Mouse (Mus musculus): ENCODE measurements at regions not wholly inside any gene's neighbourhood (a gene's known extent, or its start where the extent isn't known, plus 50 kb on each side); places are given as distances from the start of the nearest gene placed in this dataset.

- peak overlapping the region; percentile 4 for H3K4me3 ChIP-seq (ENCODE audit: low read depth, low read length)
- H3K9ac ChIP-seq (replicated peaks; ENCODE audit: low read depth, low read length): no peak overlapping the region
- no peak for DNase-seq (ENCODE audit: low spot score)
- WGBS: 17% methylated on average over 22 of the region's 22 CpGs
- no peaks in the 10 kb centered on the region for H3K36me3 ChIP-seq (replicated peaks; ENCODE audit: control insufficient read depth, insufficient read depth, low read length)
- peak overlapping the region; percentile 28 for H3K4me2 ChIP-seq (ENCODE audit: low read depth, low read length)
- H3K4me1 ChIP-seq (ENCODE audit: control insufficient read depth, insufficient read depth): no peaks in the 10 kb centered on the region
- no peak overlapping the region for H3K27ac ChIP-seq (ENCODE audit: low read depth)
- H3K9me3 ChIP-seq (replicated peaks; ENCODE audit: control insufficient read depth, low read length): no peaks in the 10 kb centered on the region
- H3K27me3 ChIP-seq (ENCODE audit: control insufficient read depth, insufficient read depth, low read length): peaks cover 12% of the 10 kb centered on the region
- ATAC-seq (ENCODE audit: insufficient read depth, low read depth): no peak
- no peak for TF ChIP-seq CTCF (IDR thresholded peaks at IDR 0.05; ENCODE audit: low read depth)
- TF ChIP-seq EP300 (IDR thresholded peaks at IDR 0.05; ENCODE audit: low read depth): no peak
Measured at GRCm38 (mm10) chr8:12162921-12163705, 115.5 kb upstream of the A230072I06Rik start.

- WGBS: 75% methylated on average over 23 of the region's 23 CpGs
- H3K27ac ChIP-seq (ENCODE audit: low read depth): no peak overlapping the region
Measured at GRCm38 (mm10) chr8:12165487-12166152, 113.0 kb upstream of the A230072I06Rik start.

GRCm38 (mm10) chr8:12171788-12172187 is 106.8 kb upstream of the A230072I06Rik start:
- Histone ChIP-seq H3K4me3 (ENCODE audit: low read depth, low read length) (no peak overlapping the region), H3K36me3 (replicated peaks; ENCODE audit: control insufficient read depth, insufficient read depth, low read length) (no peaks in the 10 kb centered on the region), H3K27me3 (ENCODE audit: control insufficient read depth, insufficient read depth, low read length) (peaks cover 20% of the 10 kb centered on the region; the same call in 1 of the 2 replicates), H3K9ac (replicated peaks; ENCODE audit: low read depth, low read length) (no peak overlapping the region), H3K27ac (ENCODE audit: low read depth) (no peak overlapping the region), H3K4me2 (ENCODE audit: low read depth, low read length) (no peak overlapping the region), H3K4me1 (ENCODE audit: control insufficient read depth, insufficient read depth) (no peaks in the 10 kb centered on the region), H3K9me3 (replicated peaks; ENCODE audit: control insufficient read depth, low read length) (no peaks in the 10 kb centered on the region)
- TF ChIP-seq EP300 (IDR thresholded peaks at IDR 0.05; ENCODE audit: low read depth): no peak
- no peak for TF ChIP-seq CTCF (IDR thresholded peaks at IDR 0.05; ENCODE audit: low read depth)
- no peak for DNase-seq (ENCODE audit: low spot score)
- ATAC-seq (ENCODE audit: insufficient read depth, low read depth): no peak
- WGBS: 69% methylated on average over 12 of the region's 12 CpGs

More at GRCm38 (mm10) chr8:12165487-12166152, 113.0 kb upstream of the A230072I06Rik start:
- ATAC-seq (ENCODE audit: insufficient read depth, low read depth) (no peak), DNase-seq (ENCODE audit: low spot score) (no peak)
- Histone ChIP-seq H3K36me3 (replicated peaks; ENCODE audit: control insufficient read depth, insufficient read depth, low read length) (no peaks in the 10 kb centered on the region), H3K9ac (replicated peaks; ENCODE audit: low read depth, low read length) (no peak overlapping the region), H3K9me3 (replicated peaks; ENCODE audit: control insufficient read depth, low read length) (no peaks in the 10 kb centered on the region), H3K4me2 (ENCODE audit: low read depth, low read length) (no peak overlapping the region), H3K4me3 (ENCODE audit: low read depth, low read length) (no peak overlapping the region), H3K4me1 (ENCODE audit: control insufficient read depth, insufficient read depth) (no peaks in the 10 kb centered on the region), H3K27me3 (ENCODE audit: control insufficient read depth, insufficient read depth, low read length) (peaks cover 15% of the 10 kb centered on the region)
- no peak for TF ChIP-seq EP300 (IDR thresholded peaks at IDR 0.05; ENCODE audit: low read depth)
- no peak for TF ChIP-seq CTCF (IDR thresholded peaks at IDR 0.05; ENCODE audit: low read depth)

- Histone ChIP-seq H3K36me3 (replicated peaks; ENCODE audit: control insufficient read depth, insufficient read depth, low read length) (no peaks in the 10 kb centered on the region), H3K4me2 (ENCODE audit: low read depth, low read length) (no peak overlapping the region), H3K27me3 (ENCODE audit: control insufficient read depth, insufficient read depth, low read length) (peaks cover 17% of the 10 kb centered on the region; the same call in 1 of the 2 replicates), H3K9me3 (replicated peaks; ENCODE audit: control insufficient read depth, low read length) (no peaks in the 10 kb centered on the region), H3K9ac (replicated peaks; ENCODE audit: low read depth, low read length) (no peak overlapping the region), H3K27ac (ENCODE audit: low read depth) (no peak overlapping the region), H3K4me1 (ENCODE audit: control insufficient read depth, insufficient read depth) (no peaks in the 10 kb centered on the region), H3K4me3 (ENCODE audit: low read depth, low read length) (no peak overlapping the region)
- no peak for ATAC-seq (ENCODE audit: insufficient read depth, low read depth)
- no peak for DNase-seq (ENCODE audit: low spot score)
- no peak for TF ChIP-seq CTCF (IDR thresholded peaks at IDR 0.05; ENCODE audit: low read depth)
- no peak for TF ChIP-seq EP300 (IDR thresholded peaks at IDR 0.05; ENCODE audit: low read depth)
- WGBS: 45% methylated on average over 13 of the region's 13 CpGs
Measured at GRCm38 (mm10) chr8:12175496-12175895, 103.1 kb upstream of the A230072I06Rik start.

DNA sequence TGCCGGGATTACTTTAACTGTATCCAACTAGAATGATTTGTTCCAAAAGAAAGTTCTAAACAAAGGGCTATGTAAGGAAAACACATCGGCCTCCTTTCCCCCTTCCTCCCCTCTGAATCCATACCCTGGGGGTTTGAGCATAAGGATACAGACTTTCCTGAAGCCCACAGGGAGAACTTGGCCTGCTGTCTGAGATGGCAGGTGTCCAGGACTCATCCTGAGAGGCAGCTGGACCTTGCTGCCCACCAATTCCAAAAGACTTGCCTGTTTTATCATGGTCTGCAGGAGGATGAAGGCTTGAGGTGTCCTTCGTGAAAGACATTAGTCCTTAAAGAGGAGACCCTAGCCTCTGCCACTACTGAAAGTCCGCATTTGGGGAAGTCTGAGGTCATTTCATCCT is 94.0 kb upstream of the A230072I06Rik start:
- Histone ChIP-seq H3K4me2 (ENCODE audit: low read depth, low read length) (no peak overlapping the region), H3K9me3 (replicated peaks; ENCODE audit: control insufficient read depth, low read length) (no peaks in the 10 kb centered on the region), H3K4me1 (ENCODE audit: control insufficient read depth, insufficient read depth) (no peaks in the 10 kb centered on the region), H3K9ac (replicated peaks; ENCODE audit: low read depth, low read length) (no peak overlapping the region), H3K4me3 (ENCODE audit: low read depth, low read length) (no peak overlapping the region), H3K27ac (ENCODE audit: low read depth) (no peak overlapping the region), H3K36me3 (replicated peaks; ENCODE audit: control insufficient read depth, insufficient read depth, low read length) (no peaks in the 10 kb centered on the region), H3K27me3 (ENCODE audit: control insufficient read depth, insufficient read depth, low read length) (0 out of 2 replicates have a peak, but pooled peaks cover 3% of the 10 kb centered on the region)
- DNase-seq (ENCODE audit: low spot score): no peak
- WGBS: 84% methylated on average over 4 of the region's 4 CpGs
- no peak for ATAC-seq (ENCODE audit: insufficient read depth, low read depth)
- TF ChIP-seq EP300 (IDR thresholded peaks at IDR 0.05; ENCODE audit: low read depth): no peak
